Mouse (Mus musculus) ES-E14 (cell line): ENCODE results near the gene Myom1.

Source experiments
- CHD2 ChIP-seq: IDR thresholded peaks from 2 replicates; pipeline ENCODE4 v1.6.1; 2014; ENCODE audit warnings: mild to moderate bottlenecking, low read depth, low read length, inconsistent platforms
- HCFC1 ChIP-seq: IDR thresholded peaks from 2 replicates; pipeline ENCODE4 v1.6.1; 2012; ENCODE audit warnings: low read length, inconsistent platforms, borderline replicate concordance; ENCODE audit not compliant: insufficient read depth
- ZC3H11A ChIP-seq: IDR thresholded peaks from 2 replicates; pipeline ENCODE4 v1.6.1; 2012; ENCODE audit warnings: low read depth, mild to moderate bottlenecking, inconsistent platforms, low read length, borderline replicate concordance

GRCm38 (mm10) chr17:71018151-71018550, 15.7 kb downstream of the Myom1 start:
- no peak for TF ChIP-seq ZC3H11A
- no peak for TF ChIP-seq CHD2
- TF ChIP-seq HCFC1 = no peak
